Mouse (Mus musculus) spleen, postnatal 14 days (tissue): ENCODE data around the gene Dnttip1.
A peak's percentile ranks its signal among the peaks of the same experiment; 100 is the strongest.

ENCODE experiments used
- DNase-seq, 2 experiments: peaks; one replicate each; pipeline ENCODE4 v3.0.0; 2021 to 2022; ENCODE audit warnings: low spot score in 2 of 2

Gene Dnttip1

DNA sequence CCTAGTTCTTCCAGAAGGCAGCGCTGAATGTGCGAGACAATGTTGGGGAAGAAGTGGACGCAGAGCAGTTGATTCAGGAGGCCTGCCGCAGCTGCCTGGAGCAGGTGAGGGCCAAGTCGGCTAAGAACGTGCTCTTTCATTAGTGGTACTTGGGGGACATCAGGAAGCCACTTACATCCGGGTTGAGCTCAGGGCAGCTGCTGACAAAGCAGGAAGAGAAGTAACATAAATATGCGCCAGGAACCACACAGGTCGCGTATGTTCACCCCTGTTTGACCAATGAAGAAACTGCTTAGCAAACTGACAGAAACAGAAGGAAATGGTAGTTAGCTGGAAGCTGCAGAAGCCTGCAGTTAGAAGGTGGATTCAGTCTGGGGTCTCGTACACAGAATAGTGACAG is 8.3 kb downstream of the Dnttip1 start:
- no peak for DNase-seq

DNA sequence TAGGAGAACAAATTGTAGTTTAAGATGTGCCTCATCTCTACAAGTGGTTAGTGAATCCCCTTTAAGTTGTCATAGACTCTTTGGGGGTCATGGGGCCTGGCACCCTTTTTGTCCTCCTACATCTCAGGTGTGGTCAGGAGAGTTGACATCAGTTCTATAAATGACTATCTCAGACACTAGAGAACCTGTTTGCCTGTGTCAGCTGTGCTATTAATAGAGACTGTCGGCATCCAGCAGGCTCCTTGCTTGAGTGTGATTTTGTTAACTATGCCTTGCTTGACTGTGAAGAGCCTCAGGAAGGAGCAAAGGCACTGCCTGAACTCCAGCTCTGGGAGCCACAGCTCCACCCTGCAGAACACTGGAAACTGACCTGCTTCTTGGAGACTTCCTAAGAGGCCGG is 9.0 kb downstream of the Dnttip1 start:
- no peak for DNase-seq

DNA sequence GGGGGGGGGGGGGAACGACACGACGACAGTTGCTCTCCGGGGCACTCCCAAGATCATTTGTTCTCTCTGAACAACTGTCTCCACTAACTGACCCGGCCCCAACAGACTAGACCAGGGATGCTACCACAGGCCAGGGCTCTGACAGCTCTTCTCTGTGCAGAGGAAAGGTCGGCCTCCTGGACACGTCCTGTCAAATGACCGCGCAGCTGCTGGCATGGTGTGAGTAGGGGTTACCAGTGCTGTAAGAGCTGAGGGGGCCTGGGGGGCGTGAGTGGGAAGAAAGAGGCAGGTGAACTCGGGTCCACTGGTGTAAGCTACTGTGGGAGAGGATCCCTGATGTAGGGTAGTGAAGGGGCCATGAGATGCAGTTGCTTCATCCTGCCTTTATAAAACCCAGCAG is 12.1 kb downstream of the Dnttip1 start:
- no peak for DNase-seq

DNA sequence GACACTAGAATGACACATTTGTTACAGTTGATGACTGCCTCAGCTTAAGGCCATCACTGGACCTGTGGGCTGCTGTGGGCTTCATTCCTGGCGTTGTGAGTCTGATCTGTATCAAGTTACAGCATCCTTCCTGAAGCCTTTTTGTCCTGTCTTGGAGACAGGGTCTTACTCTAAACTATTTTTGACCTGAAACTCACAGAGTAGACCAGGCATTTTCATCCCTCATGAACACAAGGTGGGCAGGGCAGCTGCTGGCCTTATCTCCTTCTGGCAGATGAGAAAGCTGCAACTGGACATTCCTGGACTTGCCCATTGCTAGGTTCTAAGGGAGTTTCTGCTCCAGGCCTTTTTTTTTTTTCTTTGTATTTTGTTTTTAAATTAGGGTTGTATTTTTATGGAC is 12.9 kb downstream of the Dnttip1 start:
- no peak for DNase-seq

DNA sequence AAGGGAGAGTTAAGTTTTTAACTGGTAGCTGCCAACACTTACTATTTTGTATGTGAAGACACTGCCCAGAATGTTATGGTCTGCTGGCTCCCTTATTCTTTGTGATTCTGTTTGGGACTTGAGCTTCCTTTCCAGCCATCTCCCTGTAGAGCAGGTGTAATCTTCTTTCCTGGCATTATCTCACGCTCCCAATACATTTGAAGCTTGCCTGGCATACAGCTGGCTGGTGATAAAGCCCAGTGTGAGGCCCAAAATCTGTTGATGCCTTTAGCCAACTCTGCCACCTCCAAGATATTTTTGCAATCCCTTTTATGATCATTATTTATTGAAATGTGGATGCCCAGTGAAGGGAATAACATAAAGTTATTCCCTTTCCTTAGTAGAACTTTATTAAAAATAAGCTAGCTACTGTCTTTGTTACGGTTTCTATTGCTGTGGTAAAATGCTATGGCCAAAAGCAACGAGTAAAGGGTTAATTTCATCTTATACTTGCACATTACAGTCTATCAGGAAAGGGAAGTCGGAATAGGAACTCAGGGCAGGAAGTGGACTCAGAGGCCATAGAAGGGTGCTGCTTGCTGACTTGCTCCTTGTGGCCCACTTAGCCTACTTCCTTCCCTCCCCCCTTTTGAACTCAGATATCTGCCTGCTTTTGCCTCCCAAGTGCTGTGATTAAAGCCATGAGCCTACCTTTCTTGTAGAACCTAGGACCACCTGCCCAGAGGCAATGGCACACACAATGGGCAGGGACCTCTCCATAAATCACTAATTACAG is 14.5 kb downstream of the Dnttip1 start:
- no peak for DNase-seq

DNA sequence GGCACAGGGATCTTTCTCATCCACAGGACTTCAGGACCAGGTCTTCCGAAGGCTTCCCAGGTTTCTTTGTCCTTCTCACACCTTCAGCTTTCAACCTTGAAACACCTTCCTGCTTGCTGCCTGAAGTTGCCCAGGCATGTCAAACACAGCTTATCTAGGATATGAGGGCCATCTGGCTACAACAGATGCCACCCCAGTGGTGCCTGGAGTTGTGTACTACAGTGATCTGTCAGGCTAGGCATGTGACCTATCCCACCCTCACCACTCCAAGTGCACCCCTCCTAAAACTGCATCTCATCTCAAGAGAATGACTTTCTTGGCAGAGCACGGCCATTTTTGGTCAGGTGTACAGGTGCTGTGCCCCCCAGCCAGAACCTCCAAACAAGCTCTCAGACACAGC is 15.7 kb downstream of the Dnttip1 start:
- DNase-seq, result peak; percentile 37 to 38

DNA sequence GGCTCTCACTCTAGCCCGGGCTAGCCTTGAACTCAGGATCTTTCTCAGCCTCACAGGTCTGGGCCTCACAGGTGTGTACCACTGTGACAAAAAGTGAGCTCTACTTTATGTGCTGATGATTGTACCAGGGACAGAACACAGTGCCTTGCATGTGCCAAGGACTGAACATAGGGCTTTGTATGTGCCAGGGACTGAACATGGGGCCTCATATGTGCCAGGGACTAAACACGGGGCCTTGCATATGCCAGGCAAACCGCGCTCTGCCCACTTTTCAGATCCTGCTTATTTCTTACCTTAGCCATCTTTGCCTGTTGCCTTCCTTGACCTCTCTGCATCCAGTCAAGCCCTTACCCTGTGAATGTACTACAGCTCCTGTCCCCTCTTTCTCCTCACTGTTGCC is 16.2 kb downstream of the Dnttip1 start:
- DNase-seq, result no peak

DNA sequence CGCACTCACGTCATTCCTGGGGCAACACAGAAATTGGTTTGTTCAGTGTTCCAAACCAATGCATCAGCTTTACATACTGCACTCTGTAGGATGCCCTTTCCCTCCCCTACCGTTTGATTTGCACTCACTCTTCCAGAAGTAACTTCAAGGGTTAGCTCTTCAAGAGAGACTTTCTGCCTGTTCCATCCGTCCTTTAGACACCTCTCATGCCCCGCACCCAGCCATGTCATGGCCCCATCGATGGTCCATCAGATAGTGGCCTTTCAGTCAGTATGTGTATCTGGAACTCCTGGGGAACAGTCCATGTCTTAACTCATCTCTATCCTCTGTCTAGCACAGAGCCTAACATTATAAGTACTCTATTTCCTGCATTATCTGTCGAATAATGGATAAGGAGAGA is 16.8 kb downstream of the Dnttip1 start:
- DNase-seq, result no peak

DNA sequence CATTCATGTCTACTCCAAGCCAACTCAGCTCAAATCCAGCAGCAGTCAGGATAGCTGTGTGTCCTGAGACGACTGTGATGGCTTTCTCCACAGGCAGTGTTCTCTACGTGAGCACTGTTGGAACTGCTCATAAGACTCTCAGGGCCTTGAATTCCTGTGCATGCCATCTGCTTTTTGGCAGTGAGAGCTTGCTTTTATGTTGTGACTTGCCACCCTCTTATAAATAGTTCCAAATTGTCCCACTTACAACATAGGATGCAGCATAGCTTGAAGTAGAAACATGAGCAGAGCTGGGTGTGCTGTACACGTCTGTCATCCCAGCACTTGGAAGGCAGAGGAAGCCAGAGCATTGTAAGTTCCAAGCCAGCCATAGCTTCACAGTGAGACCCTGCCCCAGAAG is 20.1 kb downstream of the Dnttip1 start:
- DNase-seq, result no peak

DNA sequence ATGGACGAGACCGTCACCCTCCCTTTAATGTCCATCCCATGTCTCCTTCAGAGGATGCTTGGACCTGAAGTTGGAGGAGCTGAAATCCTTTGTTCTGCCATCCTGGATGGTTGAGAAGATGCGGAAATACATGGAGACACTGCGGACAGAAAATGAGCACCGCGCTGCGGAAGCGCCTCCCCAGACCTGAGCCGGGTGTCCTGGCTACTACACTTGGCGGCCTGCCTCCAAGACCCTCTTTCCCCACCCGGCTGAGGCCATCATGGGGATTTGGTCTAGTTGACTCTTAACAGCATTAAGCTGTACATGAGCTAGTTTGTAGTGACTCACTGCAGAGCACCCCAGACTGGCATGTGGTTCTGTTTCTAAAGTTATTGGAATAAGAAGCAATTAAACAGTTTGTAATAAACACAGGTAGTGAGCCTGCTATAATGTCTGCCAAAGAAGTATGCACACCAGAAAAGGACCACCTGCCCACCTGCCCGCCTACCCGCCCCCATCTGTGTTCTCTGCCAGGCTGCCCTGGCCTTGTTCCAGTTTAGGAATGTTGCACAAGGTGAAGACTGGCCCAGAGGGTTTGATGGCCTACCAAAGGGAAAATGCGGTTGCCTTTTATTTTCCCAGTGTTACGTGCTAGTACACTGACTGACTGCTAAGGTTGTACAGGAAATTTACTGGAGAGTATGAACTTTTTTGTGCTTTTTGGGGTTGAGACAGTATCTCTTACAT is 22.2 kb downstream of the Dnttip1 start:
- DNase-seq, result no peak

DNA sequence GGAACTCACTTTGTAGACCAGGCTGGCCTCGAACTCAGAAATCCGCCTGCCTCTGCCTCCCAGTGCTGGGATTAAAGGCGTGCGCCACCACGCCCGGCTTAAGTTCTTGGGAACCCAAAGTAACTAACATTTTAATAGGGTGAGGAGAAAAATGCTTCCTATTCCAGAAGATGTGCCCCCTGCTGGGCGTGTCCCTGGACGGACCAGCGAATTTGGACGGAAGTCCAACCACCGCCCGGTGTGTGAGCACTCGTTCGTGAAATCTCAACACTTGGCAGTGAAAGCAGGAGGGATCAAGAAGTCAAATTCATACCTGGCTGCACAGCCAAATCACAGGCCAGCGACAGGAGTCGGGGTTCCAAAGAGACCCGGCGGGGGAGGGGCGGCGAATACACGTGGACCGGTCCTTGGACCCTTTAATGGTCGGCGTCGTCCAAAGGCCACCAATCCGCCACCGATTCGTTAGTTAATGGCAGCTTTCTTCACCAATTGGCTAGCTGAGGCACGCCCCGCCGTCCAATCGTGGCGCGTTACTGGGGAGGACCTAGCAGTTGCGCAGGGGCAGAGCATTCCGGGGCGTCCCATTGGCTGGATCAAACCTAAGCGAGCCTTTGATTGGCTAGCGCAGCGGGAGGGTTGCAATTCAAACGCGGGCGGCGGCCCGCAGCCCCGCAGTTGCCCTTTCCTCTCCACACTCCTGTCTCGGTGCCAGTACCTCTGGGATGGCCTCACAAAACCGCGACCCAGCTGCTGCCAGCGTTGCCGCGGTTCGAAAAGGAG is 23.7 kb downstream of the Dnttip1 start, which contains the start of gene Ube2c:
TSS of gene Ube2c (plus strand) at position 641 of the 780 bp plus-strand sequence.
- DNase-seq, result peak; percentile 96

DNA sequence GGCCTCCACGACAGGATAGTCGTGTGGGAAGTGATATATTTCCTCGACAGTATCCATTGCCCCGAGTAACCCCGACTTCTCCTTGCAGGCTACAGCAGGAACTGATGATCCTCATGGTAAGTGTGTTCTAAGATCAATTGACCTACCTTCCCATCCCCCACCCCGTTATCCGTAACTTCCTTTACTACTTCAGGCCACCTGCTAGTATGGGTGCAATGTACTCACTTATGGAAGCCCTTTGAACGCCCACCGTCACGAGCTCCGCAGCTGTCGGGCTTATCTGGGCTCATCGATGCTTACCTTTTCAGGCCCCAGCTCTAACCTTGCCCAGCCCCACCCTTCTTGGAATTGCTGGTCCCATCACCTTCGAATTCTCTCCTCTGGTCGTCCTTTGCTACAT is 24.5 kb downstream of the Dnttip1 start:
- DNase-seq, result no peak

DNA sequence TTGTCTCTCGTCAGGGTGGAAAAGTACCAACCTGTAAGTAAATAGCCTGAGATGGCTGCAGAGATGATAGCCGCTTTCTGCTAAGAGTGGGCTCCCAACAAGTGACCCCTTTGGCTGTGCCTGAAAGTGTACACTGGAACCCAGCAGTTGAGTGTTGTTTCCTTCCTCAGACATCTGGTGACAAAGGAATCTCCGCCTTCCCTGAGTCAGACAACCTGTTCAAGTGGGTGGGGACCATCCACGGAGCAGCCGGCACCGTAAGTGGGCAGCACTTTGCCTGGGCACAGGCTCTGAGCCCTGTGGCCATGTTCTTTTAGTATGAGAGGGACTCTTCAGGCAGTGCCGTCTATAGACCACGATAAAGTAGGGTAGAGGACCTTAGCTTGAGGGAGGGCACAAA is 25.3 kb downstream of the Dnttip1 start:
- no peak for DNase-seq

DNA sequence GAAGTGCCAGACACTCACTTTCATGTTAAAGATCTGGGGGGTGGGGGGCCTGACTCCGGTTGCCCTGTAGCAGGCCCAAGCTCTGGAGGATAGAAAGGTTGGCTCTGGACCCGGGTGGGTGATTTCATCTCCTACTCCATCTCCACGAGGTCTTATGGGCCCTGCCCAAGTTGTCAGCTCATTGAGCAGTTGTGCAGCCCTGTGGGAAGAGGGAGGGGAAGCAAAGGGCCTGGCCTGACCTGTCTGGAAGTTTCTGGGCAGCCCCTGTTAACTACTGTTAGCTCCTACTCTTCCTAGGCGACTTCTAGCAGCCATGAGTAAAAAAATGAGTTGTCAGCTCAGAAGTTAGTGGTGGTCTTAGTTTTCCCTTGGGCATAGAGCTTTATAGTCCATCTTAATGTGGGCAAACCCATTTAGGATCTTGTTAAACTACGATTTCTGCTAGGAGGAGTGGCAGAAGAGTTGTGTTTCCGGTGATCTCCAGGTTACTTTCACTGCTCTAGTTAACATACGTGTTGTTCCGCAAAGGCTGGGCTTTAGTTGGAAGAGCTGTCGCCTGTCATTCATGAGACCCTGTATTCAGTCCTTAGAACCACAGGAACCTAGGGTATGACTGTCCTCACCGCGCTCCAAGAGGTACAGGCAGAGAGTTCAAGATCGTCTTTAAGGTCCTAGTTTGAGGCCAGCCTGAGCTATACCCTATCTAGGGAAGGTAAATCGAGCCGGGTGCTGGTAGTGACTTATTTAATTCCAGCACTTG is 27.6 kb downstream of the Dnttip1 start:
- no peak for DNase-seq

DNA sequence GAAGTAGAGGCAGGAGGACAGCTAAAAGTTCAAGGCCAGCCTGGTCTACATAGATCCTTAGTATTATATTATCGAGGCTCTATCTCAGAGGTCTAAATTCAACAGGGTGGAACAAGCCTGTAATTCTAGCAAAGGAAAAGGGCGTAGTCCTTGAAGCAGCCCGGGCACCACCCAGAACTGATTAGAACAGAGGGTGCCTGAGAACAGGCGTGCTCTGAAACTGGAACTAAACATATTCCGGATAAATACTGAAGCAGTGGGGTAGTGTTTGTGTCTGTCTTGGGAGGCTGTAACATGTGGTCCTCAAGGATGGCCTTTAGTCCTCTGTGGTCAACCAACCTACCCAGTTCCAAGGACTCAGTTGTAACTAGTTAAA is 28.2 kb downstream of the Dnttip1 start:
- no peak for DNase-seq

DNA sequence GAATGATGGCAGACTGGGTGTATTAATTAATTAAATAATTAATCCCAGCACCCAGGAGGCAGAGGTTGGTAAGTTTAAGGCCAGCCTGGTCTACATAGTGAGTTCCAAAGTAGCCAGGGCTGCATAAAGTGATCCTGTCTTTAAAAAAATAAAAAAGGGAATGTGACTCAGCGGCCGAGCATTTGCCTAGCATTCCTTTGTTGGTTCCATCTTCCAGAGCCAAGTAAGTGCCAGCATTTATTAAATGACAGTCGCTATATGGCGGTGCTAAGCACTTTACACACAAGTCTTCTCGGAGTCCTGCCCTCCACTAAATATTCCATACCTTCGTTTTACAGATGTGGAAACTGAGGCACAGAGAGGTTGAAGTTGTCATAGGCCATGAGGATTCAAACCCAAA is 30.3 kb downstream of the Dnttip1 start:
- DNase-seq, result no peak

DNA sequence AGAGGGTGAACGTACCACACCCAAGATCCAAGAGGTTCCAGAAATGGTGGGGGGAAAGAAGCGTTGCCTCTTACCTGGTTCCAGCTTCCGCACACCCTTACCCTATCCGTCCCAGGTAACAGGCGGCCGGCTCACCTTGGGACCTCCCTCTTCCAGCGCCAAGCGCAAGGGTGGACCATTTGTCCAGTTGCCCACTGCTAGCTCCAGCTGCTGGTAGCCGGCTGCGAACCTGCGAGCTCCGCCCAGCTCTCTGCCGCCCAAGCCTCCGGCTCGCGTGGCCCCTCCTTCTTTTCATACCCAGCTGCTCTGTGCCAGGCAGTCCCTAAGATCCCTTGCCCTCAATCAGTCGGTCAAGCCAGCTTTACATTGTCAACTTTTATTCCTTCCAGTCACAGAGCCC is 31.0 kb downstream of the Dnttip1 start:
- DNase-seq, result no peak

DNA sequence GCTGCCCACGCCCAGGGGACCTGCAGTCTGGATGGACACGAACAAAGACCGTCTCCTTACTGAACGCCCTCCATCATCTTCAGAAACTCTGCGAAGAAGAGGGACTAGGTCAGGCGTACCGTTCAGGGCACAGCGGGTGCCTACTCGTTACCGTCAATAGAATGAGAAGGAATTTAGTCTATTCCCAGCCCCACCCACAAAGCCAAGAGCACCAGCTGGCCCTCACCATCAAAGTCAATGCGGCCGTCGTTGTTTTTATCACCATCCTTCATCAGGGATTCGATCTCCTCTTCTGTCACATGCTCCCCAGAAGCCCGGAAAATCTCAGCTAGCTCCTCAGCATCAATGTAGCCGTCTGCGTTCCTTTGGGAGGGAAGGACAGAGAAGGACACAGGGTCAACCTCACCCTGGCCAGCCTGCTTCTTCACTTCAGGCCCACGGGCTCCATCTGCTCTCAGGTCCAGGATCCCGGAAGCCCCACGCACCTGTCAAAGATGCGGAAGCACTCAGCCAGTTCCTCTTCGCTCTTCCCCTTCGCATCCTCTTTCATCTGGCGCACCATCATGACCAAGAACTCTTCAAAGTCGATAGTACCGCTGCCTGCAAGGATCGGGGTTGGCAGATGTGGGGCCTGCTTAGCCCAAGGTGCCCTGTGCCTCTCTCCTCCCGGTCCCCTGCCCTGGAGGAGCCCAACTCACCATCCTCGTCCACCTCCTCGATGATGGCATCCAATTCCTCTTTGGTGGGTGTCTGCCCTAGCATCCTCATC is 31.6 kb downstream of the Dnttip1 start:
- no peak for DNase-seq

DNA sequence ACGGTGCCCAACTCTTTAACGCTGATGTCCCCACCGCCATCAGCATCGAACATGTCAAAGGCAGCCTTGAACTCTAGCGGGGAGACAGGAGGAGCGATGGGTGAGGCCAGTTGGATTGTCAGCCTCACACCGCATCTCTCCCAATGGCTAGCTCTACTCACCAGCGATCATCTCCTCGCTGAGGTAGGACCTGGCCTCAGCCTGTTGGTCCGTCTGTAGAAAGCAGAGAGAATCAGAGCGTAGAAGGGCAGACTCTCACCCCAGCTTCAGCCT is 32.2 kb downstream of the Dnttip1 start:
- no peak for DNase-seq

DNA sequence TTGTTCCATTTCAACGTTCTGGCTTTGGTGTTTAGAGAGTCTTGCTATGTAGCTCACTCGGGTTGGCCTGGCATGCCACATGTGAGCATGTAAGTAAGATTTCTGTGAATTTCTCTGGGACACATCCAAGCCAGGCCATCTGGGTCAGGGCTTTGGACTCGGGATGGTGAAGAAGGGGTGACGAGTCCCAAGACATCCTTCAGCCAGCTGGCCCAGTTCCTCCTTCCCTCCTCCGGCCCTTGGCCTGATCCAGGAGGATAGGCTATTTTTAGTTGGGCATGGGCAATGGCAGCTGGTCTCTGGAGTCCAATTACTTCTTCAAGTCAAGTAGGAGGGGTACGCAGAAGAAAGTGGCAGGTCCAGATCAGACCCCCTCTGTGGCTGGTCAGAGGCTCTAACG is 33.0 kb downstream of the Dnttip1 start:
- DNase-seq, result no peak

DNA sequence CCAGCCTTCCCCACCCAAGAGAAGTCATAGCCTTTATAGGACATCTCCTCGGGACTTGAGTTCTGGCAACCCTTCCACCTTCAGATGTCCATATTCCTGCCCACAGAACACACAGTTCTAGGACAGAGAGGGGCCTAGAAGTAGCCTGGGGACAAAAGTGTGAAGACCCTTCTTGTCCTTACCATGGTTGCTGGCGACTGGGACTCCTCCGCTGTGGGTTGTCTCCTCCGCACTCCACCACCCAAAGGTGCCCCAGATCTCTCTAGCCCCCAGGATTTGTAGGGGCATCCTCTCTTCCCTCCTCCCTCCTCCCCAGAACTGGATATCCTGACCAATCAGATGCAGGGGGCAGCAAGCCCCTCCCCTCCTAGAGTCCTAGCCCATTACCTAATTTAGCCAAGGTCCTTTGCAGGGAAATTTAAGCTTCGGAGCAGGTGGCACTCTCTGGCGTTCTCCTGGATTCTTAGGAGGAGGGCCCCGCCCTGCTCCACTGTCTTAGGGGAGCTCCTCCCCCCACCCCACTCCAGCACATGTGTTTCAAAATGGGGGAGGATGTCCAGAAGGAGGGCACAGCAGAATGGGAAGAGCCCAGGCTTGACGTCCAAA is 33.8 kb downstream of the Dnttip1 start, which contains the start of gene Tnnc2:
TSS of gene Tnnc2 (minus strand) at position 487 of the 606 bp plus-strand sequence.
- no peak for DNase-seq
